Mouse (Mus musculus) hindbrain, embryonic 13.5 days (tissue): ENCODE data around the gene Magix. TPM values are rescaled to one million over a fixed set of nuclear protein-coding genes. Genes with fewer than 3 reads are reported as not detected.
A peak's percentile ranks its signal among the peaks of the same experiment; 100 is the strongest.
"Not testable (repeated sequence)": the region's sequence is repeated elsewhere in the genome, so short reads cannot be mapped to it uniquely, and the experiment has no call there.

ENCODE experiments used
- ATAC-seq: fragments of 200-750 bp; cut with Nextera tagmentation; 2 replicates; pipeline ENCODE4 v1.8.0; 2017; ENCODE audit warnings: moderate TSS enrichment; ENCODE audit not compliant: low FRiP score
- H3K27ac ChIP-seq: fragments of 300-500 bp; sonication (generic); 2 replicates; pipeline ENCODE4 v1.5.1; 2015; ENCODE audit warnings: inconsistent platforms, mild to moderate bottlenecking, moderate library complexity
- H3K27me3 ChIP-seq: fragments of 300-500 bp; sonication (generic); 2 replicates; pipeline ENCODE4 v1.6.1; 2015; ENCODE audit warnings: mild to moderate bottlenecking, inconsistent platforms
- H3K36me3 ChIP-seq: fragments of 300-500 bp; sonication (generic); 2 replicates; pipeline ENCODE4 v1.6.1; 2015; ENCODE audit warnings: mild to moderate bottlenecking, inconsistent platforms
- H3K4me1 ChIP-seq: fragments of 300-500 bp; sonication (generic); replicated peaks from 2 replicates; pipeline ENCODE4 v1.6.1; 2015; ENCODE audit warnings: inconsistent platforms
- H3K4me2 ChIP-seq: fragments of 300-500 bp; sonication (generic); 2 replicates; pipeline ENCODE4 v1.6.1; 2015; ENCODE audit warnings: inconsistent platforms, mild to moderate bottlenecking, moderate library complexity
- H3K4me3 ChIP-seq: fragments of 300-500 bp; sonication (generic); 2 replicates; pipeline ENCODE4 v1.5.1; 2015; ENCODE audit warnings: mild to moderate bottlenecking, inconsistent platforms
- H3K9ac ChIP-seq: fragments of 300-500 bp; sonication (generic); 2 replicates; pipeline ENCODE4 v1.6.1; 2015; ENCODE audit warnings: mild to moderate bottlenecking, inconsistent platforms
- H3K9me3 ChIP-seq: fragments of 300-500 bp; sonication (generic); 2 replicates; pipeline ENCODE4 v1.6.1; 2016; ENCODE audit warnings: inconsistent platforms
- WGBS: fragments of 180-500 bp; shearing (Covaris S2); methylation state at CpG from one replicate; pipeline ENCODE4 v1.1.7; 2015; 5-methylcytosine and 5-hydroxymethylcytosine counted together
- polyA plus RNA-seq: library from polyadenylated mRNA; unstranded; fragments of >200 nt; fragmentation: Nextera tagmentation; extraction: Ambion mirVana; gene quantifications from 2 replicates; pipeline ENCODE4 v1.2.1, GENCODE M21; 2015

Magix gene
- 0.09 TPM in 1 of 2 replicates, not detected in the other for polyA plus RNA-seq

DNA sequence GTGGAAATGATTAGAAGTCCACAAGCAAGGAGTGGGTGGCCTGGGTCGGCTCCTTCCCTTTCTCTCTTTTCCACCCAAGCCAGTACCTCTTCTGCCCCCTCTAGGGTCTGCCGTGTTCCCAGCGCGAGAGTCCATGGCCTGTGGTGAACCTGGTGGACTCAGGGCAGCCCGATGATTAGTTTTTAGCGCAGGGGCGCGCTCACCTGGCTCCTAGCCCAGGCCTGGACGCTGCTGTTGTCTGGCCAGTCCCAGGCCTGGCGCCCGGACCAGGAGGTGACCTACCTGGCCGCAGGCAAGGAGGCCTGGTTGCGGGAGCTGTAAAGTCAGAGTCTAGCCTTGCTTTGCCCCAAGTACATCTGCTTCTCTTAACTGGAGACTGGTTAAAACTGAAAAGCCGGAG is at the start of gene Magix:
TSS of gene Magix (minus strand) at position 388 of the 400 bp plus-strand sequence.
- Histone ChIP-seq H3K27ac (no peak within 1 kb of the TSS), H3K9me3 (no peaks in the 10 kb centered on the region), H3K4me3 (peak within 1 kb of the TSS; percentile 28), H3K27me3 (no peaks in the 10 kb centered on the region), H3K4me2 (peak within 1 kb of the TSS; percentile 48), H3K4me1 (no peaks in the 10 kb centered on the region), H3K36me3 (no peaks in the 10 kb centered on the region), H3K9ac (0 out of 2 replicates have a peak within 1 kb of the TSS, but pooled peaks have one; percentile 39)
- 66% methylated on average over 14 of the region's 14 CpGs for WGBS
- no peak for ATAC-seq

DNA sequence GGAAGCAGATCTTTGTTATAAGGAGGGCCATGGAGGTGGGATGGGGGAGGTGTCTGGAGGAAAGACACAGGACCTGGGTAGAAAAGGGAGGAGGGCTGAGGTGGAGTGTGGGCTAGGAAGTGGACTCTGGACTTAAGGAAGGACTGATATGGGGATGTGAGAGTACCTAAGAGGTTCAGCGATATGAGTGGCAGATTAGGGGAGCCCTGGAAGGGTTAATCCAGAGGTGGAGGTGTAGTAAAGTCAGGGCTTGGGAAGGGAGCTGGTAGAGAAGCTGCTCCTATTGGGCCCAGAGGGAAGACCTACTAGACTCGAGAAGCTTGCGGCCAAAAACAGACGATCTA is 47.8 kb upstream of the Magix start:
- ATAC-seq, result no peak
- H3K9ac ChIP-seq, result peak overlapping the region; percentile 70
- H3K27ac ChIP-seq, result peak overlapping the region; percentile 85
- H3K36me3 ChIP-seq, result peaks cover 20% of the 10 kb centered on the region
- WGBS, result 21% methylated on average over 4 of the region's 4 CpGs
- peak overlapping the region; percentile 45 for H3K4me3 ChIP-seq
- H3K27me3 ChIP-seq, result no peaks in the 10 kb centered on the region
- peaks cover 12% of the 10 kb centered on the region for H3K4me1 ChIP-seq
- no peaks in the 10 kb centered on the region for H3K9me3 ChIP-seq
- peak overlapping the region; percentile 59 for H3K4me2 ChIP-seq

DNA sequence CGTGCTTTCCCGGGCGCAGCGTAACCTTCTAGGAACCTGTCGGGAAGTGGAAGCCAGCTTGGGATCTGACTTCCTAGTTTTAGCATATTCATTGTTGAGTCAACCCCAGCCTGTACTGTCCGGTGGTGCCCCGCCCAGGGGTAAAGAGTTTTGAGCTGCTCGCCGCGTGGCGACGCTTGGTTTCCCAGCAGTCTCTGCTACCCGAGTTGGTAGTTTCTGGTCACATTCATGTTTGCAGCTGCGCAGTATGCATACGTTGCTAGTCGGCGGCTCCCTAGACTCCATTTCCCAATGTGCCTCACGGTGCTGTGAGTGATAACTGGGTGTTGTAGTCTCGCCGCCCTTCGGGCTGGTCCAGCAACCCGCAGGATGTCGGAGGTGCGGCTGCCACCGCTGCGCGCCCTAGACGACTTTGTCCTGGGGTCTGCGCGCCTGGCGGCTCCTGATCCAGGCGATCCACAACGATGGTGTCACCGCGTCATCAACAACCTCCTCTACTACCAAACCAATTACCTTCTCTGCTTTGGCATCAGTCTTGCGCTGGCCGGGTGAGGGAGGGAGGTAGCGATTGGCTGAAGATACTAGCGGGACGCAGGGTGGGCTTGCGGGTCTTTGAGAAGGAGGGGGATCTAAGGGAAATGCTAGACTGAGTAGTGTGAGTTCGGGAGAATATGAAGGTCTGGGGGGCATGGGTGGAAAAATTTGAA is 47.3 kb upstream of the Magix start, which contains the start of gene Praf2:
TSS of gene Praf2 (plus strand) at position 225 of the 707 bp plus-strand sequence.
- 8% methylated on average over 42 of the region's 42 CpGs for WGBS
- H3K27ac ChIP-seq, result peak within 1 kb of the TSS; percentile 85
- no peaks in the 10 kb centered on the region for H3K9me3 ChIP-seq
- peak within 1 kb of the TSS; percentile 59 for H3K4me2 ChIP-seq
- H3K4me3 ChIP-seq, result peak within 1 kb of the TSS; percentile 45
- no peaks in the 10 kb centered on the region for H3K27me3 ChIP-seq
- peak within 1 kb of the TSS; percentile 70 for H3K9ac ChIP-seq
- peaks cover 12% of the 10 kb centered on the region for H3K4me1 ChIP-seq
- H3K36me3 ChIP-seq, result peaks cover 21% of the 10 kb centered on the region
- ATAC-seq, result peak; percentile 95

DNA sequence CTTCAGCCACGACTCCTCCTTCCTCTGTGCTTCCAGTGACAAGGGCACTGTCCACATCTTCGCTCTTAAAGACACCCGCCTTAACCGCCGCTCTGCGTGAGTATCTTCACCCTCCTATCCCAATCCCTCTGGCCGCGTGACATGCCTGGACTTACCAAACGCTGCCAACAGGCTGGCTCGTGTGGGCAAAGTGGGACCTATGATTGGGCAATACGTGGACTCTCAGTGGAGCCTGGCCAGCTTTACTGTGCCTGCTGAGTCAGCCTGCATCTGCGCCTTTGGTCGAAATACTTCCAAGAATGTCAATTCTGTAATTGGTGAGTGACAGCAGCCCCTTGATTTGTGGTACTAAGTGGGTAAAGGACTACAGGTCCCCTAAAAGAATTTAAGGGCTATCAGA is 46.1 kb upstream of the Magix start:
- Histone ChIP-seq H3K4me2 (no peak overlapping the region), H3K27ac (no peak overlapping the region), H3K4me3 (no peak overlapping the region), H3K27me3 (no peaks in the 10 kb centered on the region), H3K4me1 (peaks cover 18% of the 10 kb centered on the region), H3K36me3 (peaks cover 21% of the 10 kb centered on the region), H3K9me3 (no peaks in the 10 kb centered on the region), H3K9ac (no peak overlapping the region)
- ATAC-seq, result no peak
- 92% methylated on average over 13 of the region's 13 CpGs for WGBS

DNA sequence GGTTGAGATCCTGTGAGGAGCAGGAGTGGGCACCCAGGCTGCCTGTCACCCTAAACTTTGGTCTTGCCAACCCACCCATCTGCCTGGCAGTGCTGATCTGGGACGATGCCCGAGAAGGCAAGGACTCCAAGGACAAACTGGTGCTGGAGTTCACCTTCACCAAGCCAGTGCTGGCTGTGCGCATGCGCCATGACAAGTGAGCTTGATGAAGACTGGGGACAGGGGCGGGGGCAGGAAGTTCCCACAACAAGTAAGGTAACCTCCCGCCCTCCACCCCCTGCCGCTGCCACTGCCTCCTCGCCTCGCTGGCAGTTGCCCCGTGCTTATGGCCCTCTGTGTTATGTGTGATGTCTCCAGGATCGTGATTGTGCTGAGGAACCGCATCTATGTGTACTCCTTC is 44.8 kb upstream of the Magix start:
- ATAC-seq, result no peak
- Histone ChIP-seq H3K4me3 (no peak overlapping the region), H3K9ac (no peak overlapping the region), H3K9me3 (no peaks in the 10 kb centered on the region), H3K27me3 (no peaks in the 10 kb centered on the region), H3K4me2 (no peak overlapping the region), H3K27ac (no peak overlapping the region), H3K4me1 (peaks cover 18% of the 10 kb centered on the region), H3K36me3 (peaks cover 21% of the 10 kb centered on the region)
- WGBS, result 84% methylated on average over 12 of the region's 12 CpGs

- no peak overlapping the region for H3K9ac ChIP-seq
- no peak overlapping the region for H3K27ac ChIP-seq
- no peak overlapping the region for H3K4me2 ChIP-seq
- H3K4me3 ChIP-seq, result no peak overlapping the region
- WGBS, result 89% methylated on average over 7 of the region's 7 CpGs
- H3K4me1 ChIP-seq, result peaks cover 12% of the 10 kb centered on the region
- ATAC-seq, result no peak
- H3K9me3 ChIP-seq, result no peaks in the 10 kb centered on the region
- H3K36me3 ChIP-seq, result peaks cover 21% of the 10 kb centered on the region
- H3K27me3 ChIP-seq, result no peaks in the 10 kb centered on the region
Measured at GRCm38 (mm10) chrX:7724135-7724534, 43.1 kb upstream of the Magix start.

GRCm38 (mm10) chrX:7722691-7723090 is 41.6 kb upstream of the Magix start:
- Histone ChIP-seq H3K4me1 (peaks cover 7% of the 10 kb centered on the region), H3K4me2 (peak overlapping the region; percentile 67), H3K36me3 (peaks cover 21% of the 10 kb centered on the region), H3K9me3 (no peaks in the 10 kb centered on the region), H3K27me3 (no peaks in the 10 kb centered on the region), H3K4me3 (peak overlapping the region; percentile 54), H3K9ac (peak overlapping the region; percentile 70), H3K27ac (no peak overlapping the region)
- WGBS, result 31% methylated on average over 4 of the region's 4 CpGs
- no peak for ATAC-seq

DNA sequence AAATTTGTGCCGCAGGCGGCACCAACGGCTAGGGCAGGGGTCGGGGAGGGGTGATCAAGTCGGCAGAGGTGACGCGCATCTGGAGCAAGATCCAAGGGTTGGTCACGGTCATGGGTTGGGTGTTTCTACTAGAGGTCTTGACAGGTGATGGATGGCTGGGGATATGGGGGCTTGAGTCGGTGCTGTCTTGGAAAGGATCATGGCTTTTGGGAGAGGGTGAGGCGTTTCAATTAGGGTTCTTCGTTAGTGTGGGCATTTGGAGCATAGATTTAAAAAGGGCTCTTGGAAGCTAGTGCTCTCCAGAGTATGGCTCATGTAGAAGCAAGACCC is 41.2 kb upstream of the Magix start:
- H3K4me1 ChIP-seq, result peaks cover 6% of the 10 kb centered on the region
- no peaks in the 10 kb centered on the region for H3K27me3 ChIP-seq
- ATAC-seq, result peak; percentile 44
- H3K9ac ChIP-seq, result peak overlapping the region; percentile 70
- H3K4me2 ChIP-seq, result peak overlapping the region; percentile 67
- no peaks in the 10 kb centered on the region for H3K9me3 ChIP-seq
- peak overlapping the region; percentile 92; the same call in 1 of the 2 replicates for H3K27ac ChIP-seq
- peaks cover 21% of the 10 kb centered on the region for H3K36me3 ChIP-seq
- H3K4me3 ChIP-seq, result peak overlapping the region; percentile 54
- WGBS, result 28% methylated on average over 11 of the region's 11 CpGs

GRCm38 (mm10) chrX:7721514-7722281 is 40.6 kb upstream of the Magix start, which contains the start of gene Gm45208:
Gm45208 (plus strand) TSS chrX:7722245.
- Histone ChIP-seq H3K27me3 (no peaks in the 10 kb centered on the region), H3K9ac (peak within 1 kb of the TSS; percentile 70), H3K27ac (peak within 1 kb of the TSS; percentile 92), H3K4me1 (peaks cover 6% of the 10 kb centered on the region), H3K9me3 (no peaks in the 10 kb centered on the region), H3K4me3 (peak within 1 kb of the TSS; percentile 54), H3K4me2 (peak within 1 kb of the TSS; percentile 67), H3K36me3 (peaks cover 20% of the 10 kb centered on the region)
- WGBS, result 18% methylated on average over 22 of the region's 22 CpGs
- ATAC-seq, result peak; percentile 85

DNA sequence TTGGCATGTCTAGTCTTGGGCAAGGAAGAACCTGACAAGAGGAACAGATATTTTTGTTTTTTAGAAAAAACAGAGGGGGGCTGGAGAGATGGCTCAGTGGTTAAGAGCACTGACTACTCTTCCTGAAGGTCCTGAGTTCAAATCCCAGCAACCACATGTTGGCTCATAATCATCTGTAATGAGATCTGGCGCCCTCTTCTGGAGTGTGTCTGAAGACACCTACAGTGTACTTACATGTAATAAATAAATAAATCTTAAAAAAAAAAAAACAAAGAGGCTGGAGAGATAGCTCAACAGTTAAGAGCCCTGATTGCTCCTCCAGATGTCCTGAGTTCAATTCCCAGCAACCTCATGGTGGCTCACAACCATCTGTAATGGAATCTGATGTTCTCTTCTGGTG is 35.0 kb upstream of the Magix start:
- not testable (repeated sequence) for H3K4me2 ChIP-seq, H3K4me3 ChIP-seq, H3K9ac ChIP-seq, H3K27ac ChIP-seq, H3K27me3 ChIP-seq, ATAC-seq, H3K36me3 ChIP-seq, H3K9me3 ChIP-seq, H3K4me1 ChIP-seq
- WGBS, result 47% methylated on average over 1 of the region's 1 CpGs

DNA sequence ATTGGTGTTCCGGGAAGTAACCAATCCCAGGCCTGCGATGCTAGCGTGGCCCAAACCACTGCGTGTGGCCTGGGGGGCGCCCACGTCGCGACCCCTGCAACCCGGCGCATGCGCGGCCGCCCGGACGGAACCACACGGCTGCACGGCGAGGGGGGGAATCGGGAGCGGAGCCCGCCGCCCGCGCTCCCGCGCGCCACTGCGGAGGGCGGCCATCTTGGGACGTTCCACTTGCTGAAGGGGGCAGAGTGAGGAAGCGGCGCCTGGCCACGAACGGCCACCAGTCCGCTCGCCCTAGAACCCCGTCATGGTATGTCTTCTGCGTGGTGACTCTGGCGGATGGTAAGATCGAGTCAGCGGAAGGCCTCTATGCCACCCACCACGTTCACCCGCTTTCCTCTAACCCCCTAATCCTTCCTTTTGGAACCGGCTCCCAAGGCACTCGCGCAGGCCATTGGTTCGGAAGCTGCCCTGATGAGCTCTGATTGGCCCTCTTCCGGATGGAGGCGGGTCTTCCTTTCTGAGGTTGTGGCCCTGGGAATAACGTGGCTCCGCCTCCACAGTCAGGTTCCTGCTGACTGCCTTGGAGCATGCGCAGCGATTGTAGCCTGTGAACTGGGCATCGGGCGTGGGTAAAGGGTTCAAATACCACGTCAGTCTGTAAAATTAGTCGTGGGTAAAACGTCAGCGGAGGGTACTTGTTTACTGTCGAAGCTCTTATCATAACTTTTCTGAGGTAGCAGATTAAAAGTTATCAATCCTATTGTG is 33.3 kb upstream of the Magix start, which contains the start of gene Wdr45:
TSS of gene Wdr45 (plus strand) at position 199 of the 765 bp plus-strand sequence.
- H3K4me3 ChIP-seq, result peak within 1 kb of the TSS; percentile 35
- WGBS, result 13% methylated on average over 30 of the region's 60 CpGs
- not testable (repeated sequence) for H3K4me1 ChIP-seq, H3K36me3 ChIP-seq, H3K9me3 ChIP-seq, H3K27me3 ChIP-seq
- ATAC-seq, result peak; percentile 97
- peak within 1 kb of the TSS; percentile 55 for H3K27ac ChIP-seq
- peak within 1 kb of the TSS; percentile 52 for H3K4me2 ChIP-seq
- peak within 1 kb of the TSS; percentile 51 for H3K9ac ChIP-seq

DNA sequence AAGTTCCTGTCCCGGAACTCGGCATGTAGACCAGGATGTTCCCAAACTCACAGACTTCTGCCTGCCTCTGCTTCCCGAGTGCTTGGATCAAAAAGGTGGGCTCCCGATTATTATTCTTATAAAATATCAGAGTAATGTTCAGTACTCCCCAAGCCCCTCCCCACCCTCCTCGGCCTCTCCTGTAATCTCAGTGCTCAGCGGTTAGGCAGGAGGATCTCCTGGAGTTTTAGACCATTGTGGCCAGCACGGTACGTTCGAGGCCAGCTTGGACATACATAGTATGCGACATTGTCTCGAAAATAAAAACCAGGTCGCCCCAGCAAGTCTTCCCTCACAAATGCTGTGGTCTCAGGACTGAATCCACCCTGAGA is 32.7 kb upstream of the Magix start:
- H3K4me2 ChIP-seq, result peak overlapping the region; percentile 52
- not testable (repeated sequence) for H3K9me3 ChIP-seq, H3K27me3 ChIP-seq, H3K4me1 ChIP-seq, H3K36me3 ChIP-seq
- 20% methylated on average over 6 of the region's 12 CpGs for WGBS
- H3K9ac ChIP-seq, result peak overlapping the region; percentile 51
- H3K4me3 ChIP-seq, result peak overlapping the region; percentile 35
- peak; percentile 2; the same call in 1 of the 2 replicates for ATAC-seq
- H3K27ac ChIP-seq, result peak overlapping the region; percentile 55
